Mouse (Mus musculus): ENCODE results near the gene Klf6.

Klf6 gene

DNA sequence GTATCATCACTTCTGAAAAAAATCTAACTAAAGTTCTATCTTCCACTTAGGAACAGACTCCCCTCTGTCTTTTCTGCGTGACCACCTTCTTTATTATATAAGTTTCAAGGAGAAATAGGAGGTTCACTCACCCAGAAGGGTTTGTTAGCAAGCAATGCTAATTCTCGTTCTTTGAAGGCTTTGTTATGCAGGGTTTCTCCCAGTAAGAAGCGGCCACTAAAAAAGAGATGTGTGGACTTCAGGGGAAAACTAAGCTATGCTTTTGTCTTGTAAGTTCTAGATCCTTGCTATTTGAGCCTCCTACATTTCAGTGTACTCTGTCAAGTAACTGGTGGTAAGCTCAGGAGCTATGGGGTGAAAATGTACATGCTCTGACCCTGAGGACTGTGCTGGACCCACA lies 38.4 kb downstream of the Klf6 start:
- no peak for DNase-seq (ENCODE audit: low spot score)

DNA sequence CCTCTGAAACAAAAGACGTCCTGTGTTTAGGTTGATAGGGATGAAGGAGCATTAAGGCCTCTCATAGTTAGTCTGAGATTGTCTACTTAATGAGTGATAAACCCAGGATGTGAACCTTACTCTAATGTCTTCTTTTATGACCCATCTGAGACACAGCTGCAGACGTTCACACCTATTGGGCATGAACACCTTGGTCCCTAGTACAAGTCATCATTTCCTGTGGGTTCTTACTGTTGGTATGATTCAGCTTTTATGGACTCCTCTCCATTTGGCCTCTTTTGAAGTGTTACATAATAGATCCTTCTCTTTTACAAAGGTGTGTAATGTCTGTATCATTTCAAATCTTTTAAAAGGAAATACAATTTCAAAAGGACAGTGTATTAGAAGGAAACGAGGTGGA lies 51.9 kb downstream of the Klf6 start:
- DNase-seq (ENCODE audit: low spot score), result no peak

DNA sequence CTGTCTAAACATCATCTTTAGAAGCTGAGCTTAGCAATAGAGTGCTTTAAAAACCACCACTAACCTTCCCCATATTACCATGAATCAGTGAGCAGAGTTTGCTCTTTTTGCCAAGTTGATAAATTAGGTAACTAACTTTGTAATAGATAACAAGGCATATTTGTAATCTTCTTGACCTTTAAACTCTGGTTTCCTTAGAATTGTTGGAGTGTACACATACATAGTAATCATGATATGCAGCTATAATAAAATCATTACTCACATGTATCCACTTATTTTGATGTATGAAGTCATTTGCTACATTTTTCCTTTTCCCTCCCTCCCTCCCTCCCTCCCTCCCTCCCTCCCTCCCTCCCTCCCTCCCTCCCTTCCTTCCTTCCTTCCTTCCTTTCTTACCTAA lies 56.1 kb downstream of the Klf6 start:
- no peak for DNase-seq (ENCODE audit: low spot score)

DNA sequence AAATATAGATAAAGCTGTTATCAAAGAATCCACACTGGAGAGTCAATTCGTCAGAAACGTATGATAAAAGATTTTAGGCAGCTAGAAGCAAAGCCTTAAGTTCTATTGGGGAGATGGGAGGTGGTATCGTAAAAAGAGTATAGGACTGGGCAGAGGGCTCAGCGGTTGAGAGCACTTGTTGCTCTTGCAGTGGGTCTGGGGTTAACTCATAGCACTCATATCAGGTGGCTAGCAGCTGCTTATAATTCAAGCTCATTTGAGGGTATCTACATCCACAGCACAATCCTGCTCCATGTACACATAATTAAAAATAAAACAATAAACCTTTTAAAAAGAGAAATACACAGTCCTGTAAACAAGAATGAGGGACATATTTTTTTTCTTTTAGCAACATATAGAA lies 58.7 kb downstream of the Klf6 start:
- DNase-seq (ENCODE audit: low spot score), result no peak

Data from urinary bladder, postnatal 14 days (tissue).